Mouse (Mus musculus) hindbrain, postnatal 0 days (tissue): ENCODE measurements at regions not wholly inside any gene's neighbourhood (a gene's known extent, or its start where the extent isn't known, plus 50 kb on each side); places are given as distances from the start of the nearest gene placed in this dataset.
A peak's percentile ranks its signal among the peaks of the same experiment; 100 is the strongest.

ENCODE experiments used
- ATAC-seq: fragments of 200-750 bp; cut with Nextera tagmentation; 2 replicates; pipeline ENCODE4 v1.8.0; 2017; ENCODE audit warnings: mild to moderate bottlenecking, moderate TSS enrichment, moderate library complexity
- DNase-seq: peaks from one replicate; pipeline ENCODE4 v3.0.0-alpha.2; 2015; ENCODE audit warnings: low spot score
- H3K27ac ChIP-seq: fragments of 300-500 bp; sonication (generic); 2 replicates; pipeline ENCODE4 v1.5.1; 2014; ENCODE audit warnings: mild to moderate bottlenecking
- H3K27me3 ChIP-seq: fragments of 300-500 bp; sonication (generic); 2 replicates; pipeline ENCODE4 v1.6.1; 2014; ENCODE audit warnings: low read length, mixed read lengths; ENCODE audit not compliant: insufficient read depth
- H3K36me3 ChIP-seq: fragments of 300-500 bp; sonication (generic); 2 replicates; pipeline ENCODE4 v1.6.1; 2014; ENCODE audit warnings: low read length, mixed read lengths; ENCODE audit not compliant: insufficient read depth
- H3K4me1 ChIP-seq: fragments of 300-500 bp; sonication (generic); 2 replicates; pipeline ENCODE4 v1.6.1; 2014; ENCODE audit warnings: antibody characterized with exemption, low read length, mixed read lengths; ENCODE audit not compliant: insufficient read depth
- H3K4me2 ChIP-seq: fragments of 300-500 bp; sonication (generic); 2 replicates; pipeline ENCODE4 v1.6.1; 2014; ENCODE audit warnings: low read depth, mild to moderate bottlenecking, low read length, moderate library complexity, mixed read lengths
- H3K4me3 ChIP-seq: fragments of 300-500 bp; sonication (generic); 2 replicates; pipeline ENCODE4 v1.5.1; 2014; ENCODE audit warnings: low read length
- H3K9ac ChIP-seq: fragments of 300-500 bp; sonication (generic); replicated peaks from 2 replicates; pipeline ENCODE4 v1.6.1; 2014; ENCODE audit warnings: mild to moderate bottlenecking, low read length, moderate library complexity, mixed read lengths
- H3K9me3 ChIP-seq: fragments of 300-500 bp; sonication (generic); 2 replicates; pipeline ENCODE4 v1.6.1; 2016; ENCODE audit warnings: low read length, mixed read lengths
- CTCF ChIP-seq: IDR thresholded peaks from 2 replicates; pipeline ENCODE4 v1.5.1; 2016; ENCODE audit warnings: antibody characterized with exemption, control low read depth, low read depth
- WGBS: fragments of 180-500 bp; shearing (Covaris S2); extraction: QIAGEN DNeasy Blood & Tissue Kit; methylation state at CpG from one replicate; pipeline ENCODE4 v1.1.7; 2014; 5-methylcytosine and 5-hydroxymethylcytosine counted together

DNA sequence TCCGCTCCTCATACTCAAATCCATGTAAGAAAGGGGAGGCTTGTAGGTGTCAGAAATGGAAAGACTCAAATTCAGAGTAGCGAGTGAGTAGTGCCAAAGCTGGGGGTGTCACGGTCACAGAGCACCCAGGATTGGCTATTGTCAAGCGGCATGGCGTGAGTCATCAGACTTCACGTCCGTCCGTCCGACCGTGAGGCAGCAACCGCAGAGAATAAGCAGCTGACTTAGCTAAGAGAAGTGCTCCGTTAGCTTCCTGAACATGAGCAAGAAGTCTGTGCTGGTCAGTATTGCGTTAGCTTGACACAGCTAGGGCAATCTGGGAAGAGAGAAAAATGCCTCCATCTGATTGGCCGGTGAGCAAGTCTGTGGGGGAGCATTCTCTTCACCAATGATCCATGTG lies 61.5 kb upstream of the Osbpl8 start:
- no peak for TF ChIP-seq CTCF
- WGBS: 85% methylated on average over 14 of the region's 14 CpGs
- H3K9me3 ChIP-seq: no peaks in the 10 kb centered on the region
- no peak overlapping the region for H3K4me3 ChIP-seq
- H3K27me3 ChIP-seq: no peaks in the 10 kb centered on the region
- H3K9ac ChIP-seq: no peak overlapping the region
- no peak overlapping the region for H3K27ac ChIP-seq
- H3K36me3 ChIP-seq: no peaks in the 10 kb centered on the region
- DNase-seq (no peak), ATAC-seq (no peak)
- H3K4me1 ChIP-seq: no peaks in the 10 kb centered on the region
- no peak overlapping the region for H3K4me2 ChIP-seq

DNA sequence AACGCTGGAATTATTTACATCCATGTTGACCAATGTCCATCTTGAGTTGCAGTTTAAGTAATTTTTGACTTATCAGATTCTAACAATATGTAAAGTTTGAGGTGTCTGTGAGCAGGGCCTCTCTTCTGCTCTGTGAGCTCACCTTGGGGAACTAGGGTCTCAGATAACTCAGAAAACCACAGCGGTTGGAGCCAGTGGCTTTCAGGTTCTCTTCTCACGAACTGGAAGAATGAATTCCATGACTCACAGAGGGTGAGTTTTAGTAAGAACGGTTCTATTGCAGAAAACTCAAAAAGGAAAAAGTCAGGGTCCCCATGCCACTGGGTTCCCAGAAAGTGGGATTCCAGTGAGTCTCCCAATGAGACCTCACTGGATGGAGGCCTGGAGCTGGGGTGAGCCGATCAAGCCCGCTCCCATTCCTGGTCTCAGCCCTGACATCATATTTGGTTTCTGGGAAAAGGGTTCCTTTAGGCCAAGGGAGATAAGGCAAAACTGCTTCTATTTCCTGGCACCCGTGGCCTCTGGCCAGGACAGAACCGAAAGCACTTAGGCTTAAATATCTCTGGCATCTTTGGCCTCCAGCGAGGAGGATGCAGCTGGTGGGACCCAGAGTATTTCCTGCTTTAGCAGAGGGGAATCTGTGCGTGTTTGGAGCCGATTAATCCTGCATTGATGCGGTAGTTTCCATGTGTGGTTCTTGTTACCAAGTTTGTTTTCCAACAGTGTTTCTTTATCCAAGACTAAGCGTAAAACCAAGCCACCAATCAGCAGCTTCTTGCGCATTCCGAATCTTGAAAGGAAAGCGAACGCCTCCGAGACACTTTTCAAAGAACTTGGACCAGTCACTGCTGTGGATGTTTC lies 62.4 kb upstream of the Osbpl8 start:
- H3K27me3 ChIP-seq: no peaks in the 10 kb centered on the region
- no peaks in the 10 kb centered on the region for H3K9me3 ChIP-seq
- ATAC-seq: no peak
- no peak overlapping the region for H3K4me3 ChIP-seq
- H3K27ac ChIP-seq: no peak overlapping the region
- TF ChIP-seq CTCF: no peak
- H3K4me2 ChIP-seq: no peak overlapping the region
- H3K9ac ChIP-seq: no peak overlapping the region
- DNase-seq: no peak
- no peaks in the 10 kb centered on the region for H3K4me1 ChIP-seq
- WGBS: 85% methylated on average over 18 of the region's 18 CpGs
- no peaks in the 10 kb centered on the region for H3K36me3 ChIP-seq

DNA sequence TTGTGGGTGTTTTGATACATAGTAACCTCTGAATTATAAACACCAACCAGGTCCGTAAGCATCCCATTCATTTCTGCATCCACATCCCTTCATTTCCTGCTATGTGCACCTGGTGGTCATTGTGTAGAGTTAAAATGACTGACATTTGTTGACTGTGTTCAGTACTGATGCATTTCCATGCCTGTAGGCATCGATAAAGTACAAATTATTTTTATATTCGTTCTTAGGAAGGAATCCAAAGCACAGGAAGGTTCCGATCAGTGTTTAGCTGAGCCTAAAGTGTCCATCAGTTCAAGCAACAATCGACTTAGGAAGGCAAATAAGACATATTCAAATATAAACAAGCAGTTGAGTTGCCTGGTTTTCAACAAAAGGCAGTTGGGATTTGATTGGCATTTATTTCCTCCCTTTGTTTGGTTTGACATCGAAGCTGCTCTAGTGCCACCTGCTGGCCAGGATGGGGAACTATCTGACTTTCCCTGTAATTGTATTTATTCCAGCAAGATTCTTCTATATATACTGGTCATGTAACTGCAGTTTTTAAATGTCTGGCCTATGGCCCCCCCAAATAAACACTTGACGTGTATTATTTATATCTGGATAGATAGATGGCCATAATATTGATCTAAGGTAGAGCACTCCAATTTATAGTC lies 64.6 kb upstream of the Osbpl8 start:
- no peaks in the 10 kb centered on the region for H3K27me3 ChIP-seq
- H3K9me3 ChIP-seq: no peaks in the 10 kb centered on the region
- ATAC-seq: peak; percentile 69
- WGBS: 33% methylated on average over 7 of the region's 7 CpGs
- peak; percentile 92 for DNase-seq
- no peak overlapping the region for H3K9ac ChIP-seq
- peak overlapping the region; percentile 33; the same call in 1 of the 2 replicates for H3K4me2 ChIP-seq
- H3K36me3 ChIP-seq: no peaks in the 10 kb centered on the region
- H3K4me3 ChIP-seq: no peak overlapping the region
- peak overlapping the region; percentile 23; the same call in 1 of the 2 replicates for H3K27ac ChIP-seq
- no peaks in the 10 kb centered on the region for H3K4me1 ChIP-seq
- peak; percentile 86 for TF ChIP-seq CTCF

DNA sequence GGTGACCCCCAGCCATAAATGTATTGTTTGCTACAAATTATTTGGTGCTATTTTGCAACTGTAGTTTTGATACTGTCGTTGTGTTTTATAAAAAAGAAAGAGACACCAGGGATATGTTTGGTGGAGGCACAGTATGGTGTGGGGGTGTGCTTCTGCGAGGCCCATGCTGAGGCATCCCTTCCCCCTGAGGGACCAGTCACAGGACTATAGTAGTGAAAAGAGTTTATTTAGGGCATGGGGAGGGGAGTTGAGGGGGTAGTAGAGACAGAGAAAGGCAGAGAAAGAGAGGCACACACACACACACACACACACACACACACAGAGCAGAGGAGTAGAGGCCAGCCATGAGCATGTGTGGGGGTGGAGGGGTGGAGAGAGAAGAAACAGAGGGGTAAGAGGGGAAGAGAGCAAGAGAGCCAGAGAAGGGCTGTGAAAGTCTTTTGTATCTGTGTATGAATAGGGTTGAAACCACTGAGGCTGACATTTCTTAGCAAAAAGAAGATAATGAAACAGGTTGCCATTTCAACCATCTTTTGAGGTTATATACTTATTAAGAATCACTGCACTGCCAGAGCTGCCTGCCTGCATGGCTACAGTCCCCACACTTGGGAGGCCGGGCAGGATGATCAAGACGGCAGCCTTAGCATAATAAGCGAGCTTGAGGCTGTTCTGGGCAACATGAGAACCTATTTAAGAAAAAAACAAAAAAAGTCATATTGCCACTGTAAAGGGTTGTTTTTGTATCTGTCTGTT lies 65.3 kb upstream of the Osbpl8 start:
- no peak for TF ChIP-seq CTCF
- Histone ChIP-seq H3K27ac (peak overlapping the region; percentile 23; the same call in 1 of the 2 replicates), H3K4me3 (no peak overlapping the region), H3K9me3 (no peaks in the 10 kb centered on the region), H3K4me1 (no peaks in the 10 kb centered on the region), H3K27me3 (no peaks in the 10 kb centered on the region), H3K36me3 (no peaks in the 10 kb centered on the region), H3K4me2 (no peak overlapping the region; the same call in 1 of the 2 replicates), H3K9ac (no peak overlapping the region)
- DNase-seq: no peak
- WGBS: 54% methylated on average over 5 of the region's 5 CpGs
- ATAC-seq: 0 out of 2 replicates have a peak, but pooled peaks have one; percentile 33

DNA sequence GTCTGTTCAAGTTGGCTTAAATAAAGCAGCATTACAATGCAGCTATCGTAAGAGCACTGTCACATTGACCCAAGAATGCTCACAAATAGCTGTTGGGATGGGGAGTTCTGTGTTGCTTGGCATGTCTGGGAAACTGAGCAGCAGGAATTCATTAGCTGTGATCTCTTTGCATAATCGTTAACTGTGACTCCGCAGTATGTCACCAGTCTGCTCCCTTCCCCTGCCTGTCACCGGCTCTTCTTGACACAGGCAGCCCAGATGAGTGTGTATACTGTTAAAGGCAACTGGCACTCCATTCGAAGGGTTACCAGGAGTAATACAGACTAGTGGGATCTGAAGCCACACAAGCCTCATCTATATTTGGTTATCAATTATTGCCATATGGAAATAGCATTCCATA lies 67.3 kb upstream of the Osbpl8 start:
- Histone ChIP-seq H3K4me2 (no peak overlapping the region), H3K27ac (no peak overlapping the region), H3K9ac (no peak overlapping the region), H3K4me1 (no peaks in the 10 kb centered on the region), H3K36me3 (no peaks in the 10 kb centered on the region), H3K9me3 (no peaks in the 10 kb centered on the region), H3K27me3 (no peaks in the 10 kb centered on the region), H3K4me3 (no peak overlapping the region)
- WGBS: 33% methylated on average over 5 of the region's 5 CpGs
- ATAC-seq: no peak
- DNase-seq: no peak
- TF ChIP-seq CTCF: no peak

DNA sequence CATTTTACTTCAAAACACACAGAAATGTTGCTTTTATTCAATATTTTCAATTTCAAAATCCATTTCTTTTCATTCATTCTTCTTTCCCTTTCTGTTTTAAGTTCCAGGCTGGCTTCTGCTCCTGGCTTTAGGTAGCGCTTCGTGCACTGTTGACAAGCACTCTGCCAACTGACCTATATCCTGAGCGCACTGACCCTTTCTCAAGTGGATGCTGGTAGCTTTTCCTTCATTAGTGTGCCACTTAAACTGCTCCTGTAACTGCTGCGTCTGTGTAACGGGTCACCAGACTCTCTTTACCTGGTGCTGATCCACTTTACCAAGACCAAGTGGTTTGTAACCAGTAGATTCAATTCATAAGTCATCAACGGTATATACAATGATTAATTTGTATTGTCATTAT lies 67.7 kb upstream of the Osbpl8 start:
- Histone ChIP-seq H3K36me3 (no peaks in the 10 kb centered on the region), H3K4me3 (no peak overlapping the region), H3K4me1 (no peaks in the 10 kb centered on the region), H3K27me3 (no peaks in the 10 kb centered on the region), H3K27ac (no peak overlapping the region), H3K9ac (no peak overlapping the region), H3K4me2 (no peak overlapping the region), H3K9me3 (no peaks in the 10 kb centered on the region)
- WGBS: 79% methylated on average over 6 of the region's 6 CpGs
- TF ChIP-seq CTCF: no peak
- no peak for DNase-seq
- no peak for ATAC-seq
